Mouse (Mus musculus) gastrocnemius, adult 18-20 months (tissue): ENCODE results near the gene Prss33. TPM values are rescaled to one million over a fixed set of nuclear protein-coding genes. Genes with fewer than 3 reads are reported as not detected.
A peak's percentile ranks its signal among the peaks of the same experiment; 100 is the strongest.

ENCODE experiments used
- DNase-seq: peaks from one replicate; pipeline ENCODE4 v3.0.0; 2021; ENCODE audit warnings: low spot score
- total RNA-seq, 2 experiments: library from RNA; stranded (reverse); gene quantifications; 2 replicates each; pipeline ENCODE4 v1.2.3; 2021

Prss33 gene
- total RNA-seq, 2 experiments from 2014 or later: not detected

GRCm38 (mm10) chr17:23828271-23829001, 7.4 kb downstream of the Prss33 start:
- peak; percentile 42 for DNase-seq

GRCm38 (mm10) chr17:23825591-23825990, 10.3 kb downstream of the Prss33 start:
- no peak for DNase-seq

DNA sequence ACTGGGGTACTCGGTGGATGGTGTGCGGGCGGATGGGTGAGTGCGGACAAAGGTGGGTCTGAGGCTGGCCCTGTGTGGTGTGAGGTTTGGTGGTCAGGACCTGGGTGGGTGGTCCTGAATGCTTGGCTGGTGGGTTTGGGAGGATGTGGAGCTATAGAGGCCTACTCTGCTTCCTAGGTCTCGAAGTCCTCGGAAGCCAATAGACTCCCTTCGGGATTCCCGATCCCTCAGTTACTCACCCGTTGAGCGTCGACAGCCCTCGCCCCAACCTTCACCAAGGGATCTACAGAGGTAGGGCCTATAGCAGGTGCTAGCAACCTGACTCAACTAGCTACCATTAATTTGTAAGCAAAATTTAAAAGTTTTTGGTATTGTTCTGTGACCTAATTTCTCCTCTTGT, 12.2 kb downstream of the Prss33 start:
- no peak for DNase-seq

DNA sequence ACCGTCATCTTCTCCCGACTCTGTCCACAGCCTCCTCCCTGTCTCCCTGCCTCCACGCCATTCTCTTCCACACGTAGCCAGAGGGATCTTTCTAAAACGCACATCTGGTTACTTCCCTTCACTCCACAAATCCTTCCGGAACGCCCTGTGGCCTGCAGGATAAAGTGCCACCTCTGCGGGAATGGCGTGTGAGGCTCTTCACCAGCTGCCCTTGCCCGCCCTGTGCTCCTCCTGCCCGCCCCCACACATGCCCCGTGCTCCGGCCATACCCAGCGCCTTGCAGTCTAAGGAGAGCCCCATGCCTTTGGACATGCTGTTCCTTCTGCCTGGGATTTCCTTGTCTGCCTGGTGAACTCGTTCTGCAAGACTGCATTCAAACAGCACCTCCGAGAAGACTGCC, 12.8 kb downstream of the Prss33 start:
- no peak for DNase-seq

DNA sequence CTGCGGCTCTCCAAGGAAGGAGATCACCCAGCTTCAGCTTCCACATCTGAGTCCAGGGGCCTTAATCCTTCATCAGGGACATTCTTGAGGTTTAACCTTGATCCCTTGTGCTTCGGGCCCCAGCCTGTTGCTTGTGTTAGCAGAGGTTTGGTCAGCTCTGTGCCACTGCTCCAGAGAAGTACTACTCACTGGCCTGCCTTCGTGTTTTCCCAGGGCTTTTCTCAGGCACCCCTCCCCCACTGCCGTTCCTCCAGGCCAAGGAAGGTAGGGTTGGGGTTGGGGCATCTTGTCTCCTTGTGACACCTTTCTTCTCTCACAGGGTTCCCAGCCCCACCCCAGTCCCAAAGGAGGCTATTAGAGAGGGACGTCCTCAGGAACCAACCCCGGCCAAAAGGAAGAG, 13.8 kb downstream of the Prss33 start:
- no peak for DNase-seq

DNA sequence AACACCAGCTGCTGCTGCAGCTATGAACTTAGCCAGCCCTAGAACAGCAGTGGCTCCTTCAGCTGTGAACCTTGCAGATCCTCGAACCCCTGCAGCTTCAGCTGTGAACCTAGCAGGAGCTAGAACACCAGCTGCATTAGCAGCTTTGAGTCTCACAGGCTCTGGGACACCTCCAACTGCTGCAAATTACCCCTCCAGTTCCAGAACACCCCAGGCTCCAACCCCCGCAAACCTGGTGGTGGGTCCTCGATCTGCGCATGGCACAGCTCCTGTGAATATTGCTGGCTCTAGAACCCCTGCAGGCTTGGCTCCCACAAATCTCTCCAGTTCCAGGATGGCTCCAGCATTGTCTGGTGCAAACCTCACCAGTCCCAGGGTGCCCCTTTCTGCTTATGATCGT, 15.1 kb downstream of the Prss33 start:
- DNase-seq: no peak

GRCm38 (mm10) chr17:23819235-23819634, 16.6 kb downstream of the Prss33 start:
- no peak for DNase-seq

DNA sequence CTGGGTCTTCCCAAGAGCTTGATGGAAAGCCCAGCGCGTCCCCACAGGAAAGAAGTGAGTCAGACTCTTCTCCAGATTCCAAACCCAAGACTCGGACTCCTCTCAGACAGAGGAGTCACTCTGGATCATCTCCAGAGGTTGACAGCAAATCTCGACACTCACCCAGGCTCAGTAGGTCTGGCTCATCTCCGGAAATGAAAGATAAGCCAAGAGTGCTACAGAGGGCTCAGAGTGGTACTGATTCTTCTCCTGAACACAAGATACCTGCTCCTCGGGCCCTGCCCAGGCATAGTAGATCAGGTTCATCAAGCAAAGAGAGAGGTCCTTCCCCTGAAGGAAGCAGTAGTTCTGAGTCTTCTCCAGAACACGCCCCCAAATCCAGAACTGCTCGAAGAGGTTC, 17.3 kb downstream of the Prss33 start:
- DNase-seq: no peak

GRCm38 (mm10) chr17:23815641-23816040, 20.2 kb downstream of the Prss33 start:
- DNase-seq: no peak

DNA sequence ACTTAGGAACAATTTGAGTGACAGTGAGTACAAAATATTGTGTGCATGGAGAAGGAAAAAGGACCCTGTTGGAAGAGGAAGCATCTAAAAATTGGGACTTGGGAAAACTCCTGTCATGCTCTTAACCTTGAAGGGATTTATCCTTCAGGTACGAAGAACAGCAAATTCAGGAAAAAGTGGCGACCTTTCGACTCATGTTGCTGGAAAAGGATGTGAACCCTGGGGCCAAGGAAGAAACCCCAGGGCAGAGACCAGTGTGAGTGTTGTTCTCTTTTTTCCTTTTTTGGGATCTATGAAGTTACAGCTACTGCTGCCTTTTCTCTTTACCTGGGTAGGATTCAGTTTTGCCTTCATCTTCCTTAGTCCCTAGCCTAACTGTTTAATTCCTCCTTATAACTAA, 27.9 kb downstream of the Prss33 start:
- no peak for DNase-seq

- no peak for DNase-seq
Observed at GRCm38 (mm10) chr17:23806867-23807266, 29.0 kb downstream of the Prss33 start.

- no peak for DNase-seq
Observed at GRCm38 (mm10) chr17:23804426-23805085, 31.3 kb downstream of the Prss33 start.

DNA sequence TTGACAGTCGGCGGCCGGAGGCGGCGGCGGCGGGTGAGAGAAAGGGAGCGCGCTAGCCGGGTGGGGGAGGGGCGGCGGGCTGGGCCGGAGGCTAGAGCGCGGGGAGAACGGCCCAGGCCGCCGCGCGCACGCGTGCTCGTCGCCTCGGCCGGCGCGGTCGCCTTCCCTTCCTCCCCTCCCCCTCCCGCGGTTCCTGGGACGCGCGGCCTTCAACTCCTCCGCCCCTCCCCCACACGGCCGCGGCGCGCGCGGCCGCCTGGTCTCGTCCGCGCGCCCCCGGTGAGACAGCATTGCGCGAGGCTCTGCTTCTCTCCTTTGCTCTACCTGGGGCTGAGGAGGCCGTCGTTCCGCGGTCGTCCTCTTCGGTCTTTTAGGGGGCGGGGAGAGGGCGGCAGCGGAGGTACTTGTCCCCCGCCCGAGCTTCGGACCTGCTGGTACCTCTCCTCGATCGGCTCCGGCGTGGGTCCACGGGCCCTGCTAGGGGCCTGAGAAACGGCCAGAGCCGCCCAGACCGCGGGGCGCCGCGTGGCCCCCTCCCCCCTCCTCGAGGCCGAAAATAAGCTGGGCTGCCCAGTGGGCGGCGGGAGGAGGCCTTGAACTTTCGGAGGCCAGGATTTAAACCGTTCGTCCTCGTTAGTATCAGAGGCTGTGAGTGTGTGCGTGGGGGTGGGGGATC, 32.4 kb downstream of the Prss33 start:
- DNase-seq: no peak

DNA sequence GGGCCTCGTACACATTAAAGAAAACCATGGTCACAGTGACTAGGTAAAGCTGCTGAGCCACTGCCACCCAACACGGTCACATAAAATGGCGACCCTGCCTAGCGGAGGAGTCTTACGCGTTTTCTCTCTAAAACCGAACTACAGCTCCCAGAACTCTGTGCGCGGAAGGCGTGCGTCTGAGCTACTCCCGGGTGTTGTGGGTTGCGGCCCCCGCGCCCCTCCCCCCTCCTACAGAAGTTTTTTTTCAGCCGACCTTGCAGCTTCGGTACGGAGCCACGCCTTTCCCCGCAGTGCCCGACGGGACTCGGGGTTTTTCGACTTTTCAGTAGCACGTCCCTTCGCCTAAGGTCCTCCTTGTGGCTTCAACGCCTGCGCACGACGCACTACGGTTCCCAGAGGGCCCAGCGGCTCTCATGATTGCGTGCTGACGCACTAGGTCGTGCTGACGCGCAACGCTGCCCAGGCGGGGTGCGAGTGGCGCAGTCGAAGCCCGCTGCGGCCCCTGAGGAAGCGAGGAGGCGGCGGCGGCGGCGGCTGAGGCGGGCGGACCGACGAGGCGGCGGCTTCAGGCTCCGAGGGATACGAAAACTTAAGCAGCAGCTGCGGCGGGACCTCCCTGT, 33.0 kb downstream of the Prss33 start:
- DNase-seq: peak; percentile 98

DNA sequence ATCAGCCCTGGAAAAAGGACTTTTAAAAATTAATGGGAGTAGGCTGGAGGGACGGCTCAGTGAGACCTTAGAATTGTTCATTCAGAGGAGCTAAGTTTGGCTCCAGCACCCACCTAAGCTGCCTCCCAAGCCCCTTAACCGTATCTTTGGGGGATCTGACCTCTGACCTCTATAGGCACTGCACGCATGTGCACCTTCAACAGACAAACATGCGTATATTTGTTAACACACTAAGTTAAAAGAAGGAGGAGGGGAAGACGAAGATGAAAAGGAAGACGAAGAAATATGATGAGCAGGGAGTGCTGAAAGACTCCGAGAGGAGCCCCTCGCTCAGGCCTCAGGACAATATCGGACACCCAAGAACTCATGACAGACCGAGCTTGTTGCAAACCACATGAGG, 34.2 kb downstream of the Prss33 start:
- no peak for DNase-seq

DNA sequence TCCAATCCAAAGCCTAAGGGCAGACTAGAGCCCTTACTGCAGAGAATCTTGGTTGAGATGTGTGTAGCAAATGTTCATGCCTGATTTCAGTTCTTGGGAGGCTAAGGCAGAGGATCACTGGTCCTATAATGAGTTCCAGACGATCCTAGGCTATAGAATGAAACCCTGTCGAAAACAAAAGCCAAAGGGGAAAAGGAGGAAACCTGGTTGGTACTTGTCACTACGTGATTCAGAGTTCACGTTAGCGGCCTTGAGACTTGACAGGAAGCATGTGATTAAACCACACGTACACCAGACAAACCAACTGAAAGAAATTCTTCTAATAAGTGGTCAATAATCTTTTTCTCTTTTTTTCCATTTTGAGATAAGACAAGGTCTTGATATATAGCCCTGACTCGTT, 38.5 kb downstream of the Prss33 start:
- no peak for DNase-seq

GRCm38 (mm10) chr17:23795323-23795722, 40.5 kb downstream of the Prss33 start:
- no peak for DNase-seq

GRCm38 (mm10) chr17:23791079-23791357, 44.8 kb downstream of the Prss33 start:
- no peak for DNase-seq

DNA sequence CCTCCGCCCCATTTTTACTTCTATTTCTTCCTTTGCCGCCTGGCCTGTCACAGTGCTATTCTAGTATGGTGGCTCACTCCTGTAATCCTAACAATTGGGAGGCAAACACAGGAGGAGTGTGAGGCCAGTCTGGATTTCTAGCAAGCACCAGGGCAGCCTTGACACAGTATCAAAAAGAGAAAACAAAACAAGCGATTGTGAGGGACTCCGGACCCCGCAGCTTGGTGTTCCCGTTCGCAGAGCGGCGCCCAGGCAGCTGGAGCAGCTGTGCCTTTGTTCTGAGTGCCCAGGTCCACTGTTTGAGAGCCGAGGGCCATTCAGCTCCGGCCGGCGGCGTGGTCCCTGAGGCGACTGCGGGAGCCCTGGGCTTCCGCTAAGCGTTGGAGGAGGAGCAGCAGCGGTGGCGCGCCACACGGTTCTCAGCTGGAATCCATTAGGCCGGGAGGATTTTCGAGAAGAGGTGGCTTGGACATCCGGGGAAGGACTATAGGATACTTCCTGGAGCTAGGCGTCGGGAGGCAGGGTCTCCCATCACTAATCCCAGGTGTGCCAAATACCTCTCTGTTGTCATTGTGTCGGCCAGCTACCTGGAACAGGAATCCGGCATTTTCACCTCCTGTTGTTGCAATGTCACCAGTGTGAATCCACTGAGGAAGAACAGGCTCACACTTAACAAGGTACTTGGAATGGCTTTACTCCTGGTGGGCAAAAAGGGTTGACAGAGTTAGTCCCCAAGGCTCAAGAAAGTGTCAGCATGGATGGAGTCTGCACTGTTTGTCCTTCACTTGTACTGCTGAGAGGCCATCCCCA, 45.4 kb downstream of the Prss33 start, which contains the start of gene Srrm2:
Srrm2 (plus strand) TSS at position 264 of the 810 bp plus-strand sequence.
- DNase-seq: peak; percentile 27

DNA sequence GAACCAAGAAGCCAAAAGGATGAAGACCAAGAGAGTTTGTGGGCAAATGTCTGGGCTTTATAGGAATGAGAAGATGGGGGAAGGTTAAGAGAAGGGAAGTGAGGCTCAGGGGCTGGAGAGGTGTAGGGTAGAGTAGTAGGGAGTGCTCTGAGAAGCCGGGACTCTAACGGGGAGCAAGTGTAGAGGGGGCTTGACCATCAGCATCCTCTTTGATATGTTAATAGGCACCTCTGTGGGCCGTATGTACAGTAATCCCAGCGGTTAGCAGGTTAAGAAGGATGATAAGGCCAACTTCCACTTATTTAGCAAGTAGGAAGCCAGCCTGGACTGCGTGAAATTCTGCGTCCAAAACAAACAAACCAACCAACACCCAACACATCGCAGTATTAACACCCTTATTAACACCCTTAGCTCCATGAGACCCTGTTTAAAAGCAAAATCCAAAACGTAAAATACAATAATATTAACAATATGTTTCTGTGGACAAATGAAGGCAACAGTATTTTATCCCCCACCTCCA, 46.0 kb downstream of the Prss33 start:
- no peak for DNase-seq

DNA sequence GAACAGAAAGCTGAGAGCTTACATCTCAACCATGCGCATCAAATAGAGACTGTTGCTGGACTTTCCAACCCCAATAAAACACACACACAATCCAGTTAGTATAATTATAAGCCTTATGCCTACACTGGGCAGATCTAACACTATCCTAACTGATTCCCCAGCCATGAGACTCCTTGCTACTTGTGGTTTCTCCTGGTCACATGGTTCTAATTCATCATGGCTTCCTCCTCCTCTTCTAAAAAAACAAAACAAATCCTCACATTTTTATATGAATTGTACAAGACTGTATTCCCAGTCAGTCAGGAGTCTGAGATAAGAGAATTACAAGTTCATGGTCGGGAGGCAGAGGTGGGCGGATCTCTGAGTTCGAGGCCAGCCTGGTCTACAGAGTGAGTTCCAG, 46.9 kb downstream of the Prss33 start:
- no peak for DNase-seq
